18 mouse cellular contexts compared by ENCODE assay signal in the genomic region with DNA sequence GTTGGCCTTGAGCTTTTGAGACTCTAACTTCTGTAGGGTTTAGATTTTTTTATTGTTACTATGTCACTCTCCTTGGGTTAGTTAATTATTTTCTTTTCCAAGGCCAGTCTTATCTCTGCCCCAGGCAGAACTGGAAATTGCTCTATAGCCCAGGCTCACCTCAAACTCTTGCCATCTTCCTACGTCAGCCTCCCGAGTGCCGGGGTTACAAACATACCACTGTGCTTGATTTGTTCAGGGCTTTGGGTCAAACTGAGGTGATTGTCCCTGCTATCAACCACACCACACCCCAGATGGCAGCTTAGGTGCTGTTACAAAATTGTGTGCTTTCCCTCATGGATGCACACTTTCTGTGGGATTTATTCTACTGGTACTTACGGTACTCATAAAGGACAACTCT. TPM values are rescaled to one million over a fixed set of nuclear protein-coding genes. Genes with fewer than 3 reads are reported as not detected.
DNase-seq lines count a peak whose midpoint lies in the region; ATAC-seq and TF ChIP-seq lines count a peak whose summit lies in the region.
"Had no signal": no experiment of that assay in that cellular context is flagged by ENCODE, and none has a peak within 500 bp of the region (broad histone marks: within the 10 kb centered on the region; RNA-seq: fewer than 3 reads in every experiment).

No protein-coding gene starts in this region.

- no peak overlapping the region for H3K4me2 ChIP-seq in lung, postnatal 0 days (replicated peaks; ENCODE audit: low read depth, low read length)
- H3K4me2 ChIP-seq in liver, postnatal 0 days (ENCODE audit: low read depth, low read length) = no peak overlapping the region
- H3K4me2 ChIP-seq: limb, embryonic 13.5 days; neural tube, embryonic 13.5 days had no signal

- H3K27ac ChIP-seq in lung, postnatal 0 days (ENCODE audit: low read length) = no peak overlapping the region
- H3K27ac ChIP-seq in liver, postnatal 0 days (ENCODE audit: low read depth) = peak overlapping the region; percentile 80
- H3K27ac ChIP-seq: limb, embryonic 13.5 days; neural tube, embryonic 13.5 days had no signal

- ATAC-seq in lung, postnatal 0 days = peak; percentile 41
- ATAC-seq in liver, postnatal 0 days = peak; percentile 97
- no peak for ATAC-seq in megakaryocyte-erythroid progenitor cell, adult 5-6 weeks (replicated peaks; ENCODE audit: low FRiP score, low TSS enrichment, poor library complexity, severe bottlenecking)
- ATAC-seq: hindbrain, embryonic 16.5 days; Patski had no signal

- H3K36me3 ChIP-seq in lung, postnatal 0 days (ENCODE audit: insufficient read depth, low read length) = no peaks in the 10 kb centered on the region
- peaks cover 14% of the 10 kb centered on the region for H3K36me3 ChIP-seq in liver, postnatal 0 days (replicated peaks; ENCODE audit: insufficient read depth, low read length)
- H3K36me3 ChIP-seq: neural tube, embryonic 13.5 days had no signal

- peak; percentile 46 for DNase-seq in adrenal gland, adult 2 months
- DNase-seq in adrenal gland, postnatal 25 days = no peak
- DNase-seq in lung, postnatal 0 days (ENCODE audit: low spot score) = no peak
- no peak for DNase-seq in lung, postnatal 36 days
- peak; percentile 66 for DNase-seq in liver, postnatal 0 days
- no peak for DNase-seq in thymus, postnatal 4 days
- DNase-seq in layer of hippocampus, postnatal 14 days (ENCODE audit: low spot score in 2 of 2) = no peak
- DNase-seq: cerebellum, adult 2 months; heart, adult 18-20 months; heart, postnatal 36 days; midbrain, embryonic 14.5 days; right cerebral cortex, postnatal 14 days; thymus, postnatal 14 days had no signal

- no peak for TF ChIP-seq CTCF in lung, postnatal 0 days (IDR thresholded peaks at IDR 0.05)
- TF ChIP-seq CTCF in liver, postnatal 0 days (IDR thresholded peaks at IDR 0.05; ENCODE audit: low read depth) = no peak

- no peak overlapping the region for H3K4me3 ChIP-seq in lung, postnatal 0 days (ENCODE audit: low read depth, low read length)
- H3K4me3 ChIP-seq in liver, postnatal 0 days (ENCODE audit: low read depth, low read length) = no peak overlapping the region
- H3K4me3 ChIP-seq: limb, embryonic 13.5 days; neural tube, embryonic 13.5 days had no signal

- H3K9me3 ChIP-seq in lung, postnatal 0 days (ENCODE audit: low read length) = no peaks in the 10 kb centered on the region
- no peaks in the 10 kb centered on the region for H3K9me3 ChIP-seq in liver, postnatal 0 days (ENCODE audit: low read length)
- H3K9me3 ChIP-seq: limb, embryonic 13.5 days; neural tube, embryonic 13.5 days had no signal

- no peaks in the 10 kb centered on the region for H3K27me3 ChIP-seq in lung, postnatal 0 days (replicated peaks; ENCODE audit: insufficient read depth, low read length)
- no peaks in the 10 kb centered on the region for H3K27me3 ChIP-seq in liver, postnatal 0 days (ENCODE audit: insufficient read depth, low read length)
- H3K27me3 ChIP-seq: limb, embryonic 13.5 days; neural tube, embryonic 13.5 days; Patski had no signal

- no peaks in the 10 kb centered on the region for H3K4me1 ChIP-seq in lung, postnatal 0 days (ENCODE audit: insufficient read depth, low read depth, low read length)
- peaks cover 17% of the 10 kb centered on the region for H3K4me1 ChIP-seq in liver, postnatal 0 days (ENCODE audit: insufficient read depth)
- H3K4me1 ChIP-seq: neural tube, embryonic 13.5 days had no signal

- TF ChIP-seq EP300 in lung, postnatal 0 days (IDR thresholded peaks at IDR 0.05) = no peak
- peak; percentile 71 for TF ChIP-seq EP300 in liver, postnatal 0 days (IDR thresholded peaks at IDR 0.05; ENCODE audit: low read depth)

- H3K9ac ChIP-seq in lung, postnatal 0 days (replicated peaks; ENCODE audit: low read depth) = no peak overlapping the region
- no peak overlapping the region for H3K9ac ChIP-seq in liver, postnatal 0 days (replicated peaks)
- H3K9ac ChIP-seq: limb, embryonic 13.5 days; neural tube, embryonic 13.5 days had no signal

- 57% methylated on average over 4 of the region's 4 CpGs for WGBS in lung, postnatal 0 days
- 60% methylated on average over 4 of the region's 4 CpGs for WGBS in liver, postnatal 0 days (ENCODE audit: insufficient replicate concordance)

RNA-seq across cellular contexts. Expression of gene Adk, which starts 44.3 kb away (rescaled TPM):
- total RNA-seq in adrenal gland, adult 2 months (2021) = 100 to 1,000 TPM; 103 to 124 TPM
- polyA plus RNA-seq in adrenal gland, adult 2 months (2012; rRNA removed) = 11.8 and 12.4 TPM in 2 replicates
- 108 and 122 TPM in 2 replicates for total RNA-seq in adrenal gland, postnatal 25 days (2021)
- polyA plus RNA-seq in lung, postnatal 0 days (2015; fragmentation: Nextera tagmentation; extraction: Ambion mirVana) = 238 and 275 TPM in 2 replicates
- 467 and 475 TPM in 2 replicates for polyA plus RNA-seq in liver, postnatal 0 days (2015; fragmentation: Nextera tagmentation; extraction: Ambion mirVana)
- total RNA-seq in megakaryocyte-erythroid progenitor cell, adult 5-6 weeks (2014; fragmentation: Nextera tagmentation) = 122 and 138 TPM in 2 replicates
- total RNA-seq in megakaryocyte-erythroid progenitor cell, adult 5-6 weeks (2017) = 168 and 190 TPM in 2 replicates
- total RNA-seq in layer of hippocampus, postnatal 14 days (2021) = 10 to 100 TPM; 67.5 to 69.7 TPM

RNA-seq across cellular contexts. Expression of gene Ap3m1, which starts 44.4 kb away (rescaled TPM):
- 100 to 1,000 TPM; 106 to 109 TPM for total RNA-seq in adrenal gland, adult 2 months (2021)
- polyA plus RNA-seq in adrenal gland, adult 2 months (2012; rRNA removed) = 9.0 and 10.3 TPM in 2 replicates
- 83.4 and 93.1 TPM in 2 replicates for total RNA-seq in adrenal gland, postnatal 25 days (2021)
- 39.3 and 41.1 TPM in 2 replicates for polyA plus RNA-seq in lung, postnatal 0 days (2015; fragmentation: Nextera tagmentation; extraction: Ambion mirVana)
- 23.5 and 28.6 TPM in 2 replicates for polyA plus RNA-seq in liver, postnatal 0 days (2015; fragmentation: Nextera tagmentation; extraction: Ambion mirVana)
- 35.0 and 45.5 TPM in 2 replicates for total RNA-seq in megakaryocyte-erythroid progenitor cell, adult 5-6 weeks (2014; fragmentation: Nextera tagmentation)
- total RNA-seq in megakaryocyte-erythroid progenitor cell, adult 5-6 weeks (2017) = 35.5 and 47.5 TPM in 2 replicates
- total RNA-seq in layer of hippocampus, postnatal 14 days (2021) = 10 to 100 TPM; 82.1 to 84.3 TPM

Comparison
In these comparisons a context has a peak if more than half of its experiments do, and no peak if none do; other contexts are left out.
1. DNase-seq: peak in adrenal gland, adult 2 months (single experiment) and liver, postnatal 0 days (single experiment); none in adrenal gland, postnatal 25 days (single experiment), lung, postnatal 0 days (single experiment), lung, postnatal 36 days (single experiment), thymus, postnatal 4 days (single experiment) and layer of hippocampus, postnatal 14 days (0 of 2).